Comparison of ENCODE assay signal across 10 mouse cellular contexts in genomic region chr10:17478761-17479632, GRCm38 (mm10).
DNase-seq lines count a peak whose midpoint lies in the region; ATAC-seq lines count a peak whose summit lies in the region.
"Had no signal": no experiment of that assay in that cellular context is flagged by ENCODE, and none has a peak within 500 bp of the region (broad histone marks: within the 10 kb centered on the region; RNA-seq: fewer than 3 reads in every experiment).

No protein-coding gene starts in this region.

- H3K9me3 ChIP-seq in kidney, embryonic 16.5 days (ENCODE audit: low read length), result no peaks in the 10 kb centered on the region
- no peaks in the 10 kb centered on the region for H3K9me3 ChIP-seq in forebrain, embryonic 14.5 days (replicated peaks; ENCODE audit: control insufficient read depth, low read length)
- no peaks in the 10 kb centered on the region for H3K9me3 ChIP-seq in neural tube, embryonic 12.5 days

- no peak overlapping the region for H3K4me3 ChIP-seq in kidney, embryonic 16.5 days (ENCODE audit: low read length)
- H3K4me3 ChIP-seq in forebrain, embryonic 14.5 days (ENCODE audit: low read depth, low read length), result no peak overlapping the region
- no peak overlapping the region for H3K4me3 ChIP-seq in neural tube, embryonic 12.5 days

- 37% methylated on average over 8 of the region's 8 CpGs for WGBS in kidney, embryonic 16.5 days
- 8% methylated on average over 8 of the region's 8 CpGs for WGBS in forebrain, embryonic 14.5 days
- WGBS in neural tube, embryonic 12.5 days, result 18% methylated on average over 8 of the region's 8 CpGs

- no peaks in the 10 kb centered on the region for H3K27me3 ChIP-seq in kidney, embryonic 16.5 days (ENCODE audit: insufficient read depth, low read length)
- H3K27me3 ChIP-seq in forebrain, embryonic 14.5 days (replicated peaks; ENCODE audit: control insufficient read depth, insufficient read depth, low read length), result no peaks in the 10 kb centered on the region
- no peaks in the 10 kb centered on the region for H3K27me3 ChIP-seq in neural tube, embryonic 12.5 days (replicated peaks)

- peaks cover 5% of the 10 kb centered on the region; the same call in 1 of the 2 replicates for H3K4me1 ChIP-seq in kidney, embryonic 16.5 days (ENCODE audit: insufficient read depth, low read length)
- H3K4me1 ChIP-seq in forebrain, embryonic 14.5 days (ENCODE audit: control insufficient read depth, insufficient read depth, low read length), result peaks cover 8% of the 10 kb centered on the region; the same call in 1 of the 2 replicates
- H3K4me1 ChIP-seq in neural tube, embryonic 12.5 days, result peaks cover 4% of the 10 kb centered on the region; the same call in 1 of the 2 replicates

- ATAC-seq in kidney, embryonic 16.5 days (ENCODE audit: low FRiP score, low TSS enrichment), result 0 out of 2 replicates have a peak, but pooled peaks have one; percentile 63
- peak; percentile 93 for ATAC-seq in forebrain, embryonic 14.5 days
- peak; percentile 90 for ATAC-seq in neural tube, embryonic 12.5 days (ENCODE audit: low FRiP score, low read depth)
- no peak for ATAC-seq in inflammation-experienced regulatory T-cells, adult 6 months

- no peak for DNase-seq in kidney, adult 9 months
- peak; percentile 85 for DNase-seq in forebrain, embryonic 14.5 days (ENCODE audit: low spot score)
- peak; percentile 12 to 19 for DNase-seq in layer of hippocampus, postnatal 25 days (ENCODE audit: extremely low spot score in 1 of 2, low spot score in 1 of 2)
- no peak for DNase-seq in thymus, postnatal 14 days
- DNase-seq in lung, postnatal 10 days, result no peak
- DNase-seq: right cerebral cortex, adult 18-20 months had no signal

- H3K9ac ChIP-seq in kidney, embryonic 16.5 days (replicated peaks; ENCODE audit: low read length), result no peak overlapping the region
- H3K9ac ChIP-seq in forebrain, embryonic 14.5 days (ENCODE audit: low read length), result no peak overlapping the region
- H3K9ac ChIP-seq in neural tube, embryonic 12.5 days, result no peak overlapping the region
- H3K9ac ChIP-seq: liver, embryonic 14.5 days had no signal

- no peak overlapping the region for H3K4me2 ChIP-seq in kidney, embryonic 16.5 days (replicated peaks; ENCODE audit: low read depth, low read length)
- H3K4me2 ChIP-seq in forebrain, embryonic 14.5 days (ENCODE audit: low read length), result peak overlapping the region; percentile 27
- H3K4me2 ChIP-seq in neural tube, embryonic 12.5 days (replicated peaks), result peak overlapping the region; percentile 10

- no peaks in the 10 kb centered on the region for H3K36me3 ChIP-seq in kidney, embryonic 16.5 days (ENCODE audit: insufficient read depth, low read length)
- no peaks in the 10 kb centered on the region for H3K36me3 ChIP-seq in forebrain, embryonic 14.5 days (ENCODE audit: control insufficient read depth, insufficient read depth, low read length)
- no peaks in the 10 kb centered on the region for H3K36me3 ChIP-seq in neural tube, embryonic 12.5 days

- no peak overlapping the region for H3K27ac ChIP-seq in kidney, embryonic 16.5 days (ENCODE audit: low read length)
- peak overlapping the region; percentile 81 for H3K27ac ChIP-seq in forebrain, embryonic 14.5 days (ENCODE audit: low read depth, low read length)
- H3K27ac ChIP-seq in neural tube, embryonic 12.5 days, result no peak overlapping the region
- H3K27ac ChIP-seq: liver, embryonic 14.5 days had no signal

Comparison
In these comparisons a context has a peak if more than half of its experiments do, and no peak if none do; other contexts are left out.
1. DNase-seq: peak in forebrain, embryonic 14.5 days (single experiment) and layer of hippocampus, postnatal 25 days (2 of 2); none in kidney, adult 9 months (single experiment), thymus, postnatal 14 days (single experiment) and lung, postnatal 10 days (single experiment).